Mouse (Mus musculus): ENCODE results near the gene Gpr158. TPM values are rescaled to one million over a fixed set of nuclear protein-coding genes. Genes with fewer than 3 reads are reported as not detected.
"Not testable (repeated sequence)": the region's sequence is repeated elsewhere in the genome, so short reads cannot be mapped to it uniquely, and the experiment has no call there.

Gene Gpr158
- polyA plus RNA-seq, 1 experiment from 2014 or later = 0.25 TPM

DNA sequence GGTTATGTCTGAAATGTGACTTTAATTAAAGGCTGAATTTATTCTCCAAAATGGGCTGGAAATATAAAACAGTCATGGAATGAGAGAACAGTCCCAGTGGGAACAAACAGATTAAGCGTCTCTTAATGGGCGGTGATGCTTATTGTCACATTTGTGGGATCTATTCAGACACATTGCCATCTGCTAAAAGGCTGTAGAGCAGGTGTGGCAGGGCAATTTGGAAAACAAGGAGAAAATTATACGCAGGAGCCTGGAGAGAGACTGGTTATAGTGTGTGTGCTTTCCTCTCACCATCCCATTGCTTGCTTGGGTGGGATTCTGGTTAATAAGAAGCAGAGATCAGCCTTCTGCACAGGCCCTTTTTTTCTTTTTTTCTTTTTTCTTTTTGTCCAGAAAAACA is 32.3 kb downstream of the Gpr158 start:
- Histone ChIP-seq H3K27me3 (ENCODE audit: control insufficient read depth, insufficient read depth, low read length) (no peaks in the 10 kb centered on the region), H3K27ac (ENCODE audit: low read depth, low read length) (no peak overlapping the region), H3K9ac (ENCODE audit: low read length) (no peak overlapping the region), H3K4me1 (ENCODE audit: control insufficient read depth, insufficient read depth, low read length) (no peaks in the 10 kb centered on the region), H3K36me3 (ENCODE audit: control insufficient read depth, insufficient read depth, low read length) (no peaks in the 10 kb centered on the region), H3K4me3 (ENCODE audit: low read depth, low read length) (no peak overlapping the region), H3K9me3 (ENCODE audit: control insufficient read depth, low read length) (no peaks in the 10 kb centered on the region), H3K4me2 (ENCODE audit: low read depth) (no peak overlapping the region)
- ATAC-seq (ENCODE audit: insufficient read depth, low FRiP score, low TSS enrichment) (no peak; the same call in 1 of the 2 replicates), DNase-seq (ENCODE audit: low spot score) (no peak)
- 68% methylated on average over 3 of the region's 3 CpGs for WGBS

DNA sequence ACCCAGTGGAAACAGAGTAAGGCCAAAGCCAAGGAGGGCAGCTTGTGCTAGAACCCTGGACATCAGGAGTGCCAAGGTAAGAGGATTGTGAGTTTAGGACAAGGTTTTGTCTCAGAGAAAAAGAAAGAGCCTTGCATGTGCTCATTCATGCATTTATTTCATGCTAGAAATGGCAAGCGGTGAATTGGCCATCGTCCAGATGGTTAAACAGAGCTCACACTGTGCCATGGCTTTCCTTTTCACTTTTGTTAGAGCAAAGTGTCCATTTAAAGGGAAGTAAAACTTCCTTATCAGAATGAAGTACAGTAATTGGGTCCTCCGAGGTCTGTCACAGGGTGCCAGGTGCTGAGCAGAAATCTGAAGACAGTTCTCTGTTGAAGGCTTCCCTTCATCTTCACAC is 38.3 kb downstream of the Gpr158 start:
- ATAC-seq (ENCODE audit: insufficient read depth, low FRiP score, low TSS enrichment) = no peak
- Histone ChIP-seq H3K36me3 (ENCODE audit: control insufficient read depth, insufficient read depth, low read length) (no peaks in the 10 kb centered on the region), H3K9ac (ENCODE audit: low read length) (no peak overlapping the region), H3K4me2 (ENCODE audit: low read depth) (no peak overlapping the region), H3K4me1 (ENCODE audit: control insufficient read depth, insufficient read depth, low read length) (no peaks in the 10 kb centered on the region), H3K9me3 (ENCODE audit: control insufficient read depth, low read length) (no peaks in the 10 kb centered on the region), H3K27ac (ENCODE audit: low read depth, low read length) (no peak overlapping the region), H3K27me3 (ENCODE audit: control insufficient read depth, insufficient read depth, low read length) (no peaks in the 10 kb centered on the region), H3K4me3 (ENCODE audit: low read depth, low read length) (no peak overlapping the region)
- WGBS = 90% methylated on average over 3 of the region's 3 CpGs
- DNase-seq (ENCODE audit: low spot score) = no peak

GRCm38 (mm10) chr2:21407443-21407985 is 40.2 kb downstream of the Gpr158 start:
- no peak overlapping the region for H3K4me2 ChIP-seq (ENCODE audit: low read depth)
- DNase-seq (ENCODE audit: low spot score) (no peak), ATAC-seq (ENCODE audit: insufficient read depth, low FRiP score, low TSS enrichment) (no peak)
- 90% methylated on average over 2 of the region's 2 CpGs for WGBS
- no peak overlapping the region for H3K4me3 ChIP-seq (ENCODE audit: low read depth, low read length)
- no peak overlapping the region for H3K9ac ChIP-seq (ENCODE audit: low read length)
- no peaks in the 10 kb centered on the region for H3K4me1 ChIP-seq (ENCODE audit: control insufficient read depth, insufficient read depth, low read length)
- no peaks in the 10 kb centered on the region for H3K36me3 ChIP-seq (ENCODE audit: control insufficient read depth, insufficient read depth, low read length)
- H3K27me3 ChIP-seq (ENCODE audit: control insufficient read depth, insufficient read depth, low read length) = no peaks in the 10 kb centered on the region
- no peak overlapping the region for H3K27ac ChIP-seq (ENCODE audit: low read depth, low read length)
- H3K9me3 ChIP-seq (ENCODE audit: control insufficient read depth, low read length) = no peaks in the 10 kb centered on the region

DNA sequence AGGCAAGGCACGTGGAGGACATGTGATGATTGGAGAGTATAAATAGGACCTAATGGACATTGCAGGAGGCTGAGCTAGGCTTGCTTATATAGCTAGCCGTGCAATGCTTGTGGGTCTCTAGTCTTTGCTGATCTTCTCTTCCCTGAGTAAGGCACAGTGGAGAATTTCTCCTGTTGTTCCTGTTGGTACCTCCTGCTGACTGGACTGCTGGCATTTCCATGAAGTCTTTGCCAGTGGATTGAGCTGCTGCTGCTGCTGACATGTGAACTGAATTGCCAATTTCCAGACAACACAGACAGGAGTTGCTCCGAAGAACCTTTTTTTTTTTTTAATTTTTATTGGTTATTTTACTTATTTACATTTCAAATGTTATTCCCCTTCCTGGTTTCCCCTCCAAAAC is 41.5 kb downstream of the Gpr158 start:
- Histone ChIP-seq H3K4me3 (ENCODE audit: low read depth, low read length) (no peak overlapping the region), H3K4me2 (ENCODE audit: low read depth) (no peak overlapping the region), H3K4me1 (ENCODE audit: control insufficient read depth, insufficient read depth, low read length) (no peaks in the 10 kb centered on the region), H3K36me3 (ENCODE audit: control insufficient read depth, insufficient read depth, low read length) (no peaks in the 10 kb centered on the region), H3K9ac (ENCODE audit: low read length) (no peak overlapping the region), H3K27ac (ENCODE audit: low read depth, low read length) (no peak overlapping the region), H3K27me3 (ENCODE audit: control insufficient read depth, insufficient read depth, low read length) (no peaks in the 10 kb centered on the region), H3K9me3 (ENCODE audit: control insufficient read depth, low read length) (no peaks in the 10 kb centered on the region)
- no peak for DNase-seq (ENCODE audit: low spot score)
- 83% methylated on average over 3 of the region's 3 CpGs for WGBS
- ATAC-seq (ENCODE audit: insufficient read depth, low FRiP score, low TSS enrichment) = no peak

DNA sequence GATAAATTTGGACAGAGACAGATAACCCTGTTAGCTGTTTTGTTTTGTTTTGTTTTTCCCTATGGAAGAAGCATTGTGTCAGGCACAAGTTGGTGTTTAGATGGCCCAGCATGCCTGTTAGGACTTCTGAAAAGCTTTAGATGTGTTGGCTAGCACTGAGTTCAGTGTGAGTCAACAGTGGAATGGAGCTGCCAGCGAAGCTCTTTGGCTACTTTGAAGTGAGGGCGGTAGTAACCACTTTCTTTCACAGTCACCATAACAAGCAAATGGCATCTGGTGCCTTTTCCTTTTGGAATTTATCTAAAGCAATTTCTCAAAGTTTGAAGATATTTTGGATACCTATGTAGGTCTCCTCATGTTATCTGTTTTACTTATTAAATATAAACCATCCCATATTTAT is 62.9 kb downstream of the Gpr158 start:
- no peak for ATAC-seq (ENCODE audit: insufficient read depth, low FRiP score, low TSS enrichment)
- no peak overlapping the region for H3K27ac ChIP-seq (ENCODE audit: low read depth, low read length)

DNA sequence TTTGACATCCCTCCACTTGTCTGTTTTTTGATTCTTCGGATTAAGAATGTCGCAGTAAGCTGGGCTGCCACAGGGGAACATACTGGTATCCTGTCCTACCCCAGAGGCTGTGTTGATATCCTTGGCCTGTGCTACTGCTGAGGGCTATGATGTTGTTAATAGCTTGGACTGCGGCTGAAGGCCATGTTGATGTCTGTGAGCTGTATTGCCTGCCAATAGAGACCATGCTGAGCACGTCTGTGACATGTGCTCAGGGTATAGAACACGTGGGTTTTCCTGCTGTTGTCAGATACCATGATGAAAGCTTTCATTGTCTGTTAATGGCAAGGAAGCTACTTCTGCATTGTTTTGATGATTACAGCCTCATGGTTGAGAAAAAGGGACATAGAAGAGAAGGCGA is 63.8 kb downstream of the Gpr158 start:
- Histone ChIP-seq H3K27ac (ENCODE audit: low read depth, low read length) (no peak overlapping the region), H3K9ac (ENCODE audit: low read length) (no peak overlapping the region), H3K36me3 (ENCODE audit: control insufficient read depth, insufficient read depth, low read length) (no peaks in the 10 kb centered on the region), H3K4me3 (ENCODE audit: low read depth, low read length) (no peak overlapping the region), H3K9me3 (ENCODE audit: control insufficient read depth, low read length) (no peaks in the 10 kb centered on the region), H3K4me1 (ENCODE audit: control insufficient read depth, insufficient read depth, low read length) (no peaks in the 10 kb centered on the region), H3K27me3 (ENCODE audit: control insufficient read depth, insufficient read depth, low read length) (no peaks in the 10 kb centered on the region), H3K4me2 (ENCODE audit: low read depth) (no peak overlapping the region)
- ATAC-seq (ENCODE audit: insufficient read depth, low FRiP score, low TSS enrichment) (no peak), DNase-seq (ENCODE audit: low spot score) (no peak)
- WGBS = 64% methylated on average over 6 of the region's 6 CpGs

More for the DNA sequence above, 62.9 kb downstream of the Gpr158 start:
- H3K4me1 ChIP-seq (ENCODE audit: control insufficient read depth, insufficient read depth, low read length) = no peaks in the 10 kb centered on the region
- H3K36me3 ChIP-seq (ENCODE audit: control insufficient read depth, insufficient read depth, low read length) = no peaks in the 10 kb centered on the region
- no peak overlapping the region for H3K9ac ChIP-seq (ENCODE audit: low read length)
- H3K4me2 ChIP-seq (ENCODE audit: low read depth) = no peak overlapping the region
- no peaks in the 10 kb centered on the region for H3K9me3 ChIP-seq (ENCODE audit: control insufficient read depth, low read length)
- H3K4me3 ChIP-seq (ENCODE audit: low read depth, low read length) = no peak overlapping the region
- 75% methylated on average over 2 of the region's 2 CpGs for WGBS
- no peaks in the 10 kb centered on the region for H3K27me3 ChIP-seq (ENCODE audit: control insufficient read depth, insufficient read depth, low read length)
- DNase-seq (ENCODE audit: low spot score) = no peak

- DNase-seq (ENCODE audit: low spot score) = no peak
- Histone ChIP-seq H3K4me1 (ENCODE audit: control insufficient read depth, insufficient read depth, low read length) (no peaks in the 10 kb centered on the region), H3K9me3 (ENCODE audit: control insufficient read depth, low read length) (no peaks in the 10 kb centered on the region), H3K27ac (ENCODE audit: low read depth, low read length) (no peak overlapping the region), H3K36me3 (ENCODE audit: control insufficient read depth, insufficient read depth, low read length) (no peaks in the 10 kb centered on the region), H3K4me2 (ENCODE audit: low read depth) (no peak overlapping the region), H3K9ac (ENCODE audit: low read length) (no peak overlapping the region), H3K4me3 (ENCODE audit: low read depth, low read length) (no peak overlapping the region), H3K27me3 (ENCODE audit: control insufficient read depth, insufficient read depth, low read length) (no peaks in the 10 kb centered on the region)
- ATAC-seq (ENCODE audit: insufficient read depth, low FRiP score, low TSS enrichment) = no peak
- WGBS = 90% methylated on average over 3 of the region's 3 CpGs
These were observed 72.3 kb downstream of the Gpr158 start for GRCm38 (mm10) chr2:21439626-21440025.

- H3K27me3 ChIP-seq (ENCODE audit: control insufficient read depth, insufficient read depth, low read length); H3K27ac ChIP-seq (ENCODE audit: low read depth, low read length); H3K9ac ChIP-seq (ENCODE audit: low read length); ATAC-seq (ENCODE audit: insufficient read depth, low FRiP score, low TSS enrichment); H3K4me2 ChIP-seq (ENCODE audit: low read depth); DNase-seq (ENCODE audit: low spot score); H3K36me3 ChIP-seq (ENCODE audit: control insufficient read depth, insufficient read depth, low read length); H3K9me3 ChIP-seq (ENCODE audit: control insufficient read depth, low read length); H3K4me1 ChIP-seq (ENCODE audit: control insufficient read depth, insufficient read depth, low read length); H3K4me3 ChIP-seq (ENCODE audit: low read depth, low read length): not testable (repeated sequence)
- WGBS = 91% methylated on average over 4 of the region's 4 CpGs
These were observed 93.3 kb downstream of the Gpr158 start for GRCm38 (mm10) chr2:21460606-21461005.

GRCm38 (mm10) chr2:21474957-21475356 is 107.6 kb downstream of the Gpr158 start:
- no peaks in the 10 kb centered on the region for H3K36me3 ChIP-seq (ENCODE audit: control insufficient read depth, insufficient read depth, low read length)
- no peak overlapping the region for H3K9ac ChIP-seq (ENCODE audit: low read length)
- H3K9me3 ChIP-seq (ENCODE audit: control insufficient read depth, low read length) = no peaks in the 10 kb centered on the region
- no peak for DNase-seq (ENCODE audit: low spot score)
- H3K4me1 ChIP-seq (ENCODE audit: control insufficient read depth, insufficient read depth, low read length) = no peaks in the 10 kb centered on the region
- ATAC-seq (ENCODE audit: insufficient read depth, low FRiP score, low TSS enrichment) = no peak
- 91% methylated on average over 2 of the region's 2 CpGs for WGBS
- no peak overlapping the region for H3K4me3 ChIP-seq (ENCODE audit: low read depth, low read length)
- H3K27ac ChIP-seq (ENCODE audit: low read depth, low read length) = no peak overlapping the region
- H3K4me2 ChIP-seq (ENCODE audit: low read depth) = no peak overlapping the region
- no peaks in the 10 kb centered on the region for H3K27me3 ChIP-seq (ENCODE audit: control insufficient read depth, insufficient read depth, low read length)
